Mouse (Mus musculus) spleen, postnatal 36 days (tissue): ENCODE data around the gene Gpatch3.

Experiments
- DNase-seq, 2 experiments: peaks; one replicate each; pipeline ENCODE4 v3.0.0; 2022; ENCODE audit warnings: low spot score in 2 of 2, mixed read lengths in 1 of 2

Gpatch3 gene

GRCm38 (mm10) chr4:133619473-133620136 is 45.1 kb downstream of the Gpatch3 start:
- peak; percentile 62 to 63 for DNase-seq

GRCm38 (mm10) chr4:133620668-133621067 is 46.1 kb downstream of the Gpatch3 start:
- DNase-seq = peak; percentile 71

- DNase-seq = peak; percentile 73 to 77
Measured at GRCm38 (mm10) chr4:133622161-133622695, 47.7 kb downstream of the Gpatch3 start.

- no peak for DNase-seq
Measured at GRCm38 (mm10) chr4:133624830-133625229, 50.3 kb downstream of the Gpatch3 start.

DNA sequence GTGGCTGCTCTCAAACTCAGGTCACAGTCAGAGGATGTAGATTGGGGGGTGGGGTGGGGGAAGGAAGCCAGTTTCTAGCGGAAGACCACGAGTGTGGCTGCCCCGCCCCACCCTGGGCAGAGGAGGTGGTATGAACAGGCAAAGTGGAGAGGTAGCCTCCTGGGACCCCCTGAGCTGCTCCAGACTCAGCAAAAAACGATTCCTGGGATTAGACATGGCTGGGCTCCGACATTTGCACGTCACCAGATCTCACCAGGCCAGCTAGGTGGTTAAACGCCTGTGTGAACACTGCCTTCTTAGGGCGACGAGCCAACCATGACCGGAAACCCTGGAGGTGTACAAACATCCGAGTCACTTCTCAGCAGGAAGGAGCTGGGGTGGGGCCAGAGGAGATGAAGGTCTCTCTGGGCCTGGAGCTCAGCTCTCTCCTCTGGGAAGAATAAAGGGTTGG is 51.1 kb downstream of the Gpatch3 start:
- DNase-seq = peak; percentile 83 to 85

DNA sequence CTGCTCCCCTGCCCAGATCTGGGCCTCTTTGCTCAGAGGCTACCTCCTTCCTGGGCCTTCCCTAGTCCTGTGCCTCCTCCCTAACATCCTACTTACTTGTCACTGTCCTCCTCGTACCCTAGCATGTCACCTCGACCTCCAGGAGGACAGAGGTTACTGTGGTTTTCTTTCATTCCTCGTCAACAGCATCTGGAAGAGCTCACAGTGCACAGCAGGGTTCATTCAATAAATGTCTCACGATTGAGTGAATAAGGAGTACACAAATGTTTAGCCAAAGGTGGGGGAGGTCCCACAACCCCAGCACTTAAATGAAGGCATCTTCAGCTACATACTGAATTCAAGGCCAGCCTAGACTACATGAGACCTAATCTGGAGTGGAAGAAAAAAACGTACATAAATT is 51.7 kb downstream of the Gpatch3 start:
- no peak for DNase-seq

DNA sequence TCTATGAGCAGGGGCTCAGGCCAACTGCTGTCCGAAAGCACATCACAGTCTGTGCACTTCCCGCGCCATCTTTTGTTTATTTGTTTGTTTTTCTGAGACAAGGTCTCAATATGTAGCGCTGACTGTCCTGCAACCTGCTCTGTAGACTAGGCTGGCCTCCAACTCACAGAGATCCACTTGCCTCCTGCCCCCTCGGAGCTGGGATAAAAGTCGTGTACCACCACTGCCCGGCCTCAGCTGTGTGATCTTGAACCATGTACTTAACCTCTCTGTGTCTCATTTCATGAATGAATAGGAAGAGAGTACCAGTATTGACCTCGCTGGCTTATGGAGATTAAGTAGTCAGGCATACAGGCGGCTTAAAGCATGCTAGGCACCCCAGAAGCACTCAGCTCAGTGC is 52.1 kb downstream of the Gpatch3 start:
- DNase-seq = no peak

DNA sequence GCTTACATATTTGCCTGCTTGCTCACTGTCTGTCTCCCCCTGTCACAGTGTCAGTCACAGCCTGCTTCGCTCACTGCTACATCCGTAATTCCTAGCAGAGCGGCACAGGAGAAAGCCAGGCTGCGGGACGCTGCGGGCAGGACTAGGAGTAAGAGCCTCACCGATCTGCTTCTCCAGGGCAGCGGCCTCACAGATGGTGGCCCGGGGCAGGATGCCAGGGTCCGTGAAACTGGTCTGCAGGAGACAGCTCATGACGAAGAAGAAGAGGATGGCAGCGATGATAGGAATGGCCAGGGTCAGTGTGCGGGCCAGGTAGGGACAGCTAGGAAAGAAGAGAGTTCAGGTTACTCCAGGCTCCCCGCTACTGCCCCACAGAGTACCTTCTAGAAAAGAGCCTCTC is 52.5 kb downstream of the Gpatch3 start:
- DNase-seq = no peak

GRCm38 (mm10) chr4:133628517-133628916 is 54.0 kb downstream of the Gpatch3 start:
- DNase-seq = no peak

GRCm38 (mm10) chr4:133629191-133629590 is 54.6 kb downstream of the Gpatch3 start:
- DNase-seq = no peak

GRCm38 (mm10) chr4:133630326-133630920 is 55.9 kb downstream of the Gpatch3 start:
- no peak for DNase-seq

- DNase-seq = no peak
Measured at GRCm38 (mm10) chr4:133631071-133631768, 56.7 kb downstream of the Gpatch3 start.

GRCm38 (mm10) chr4:133631769-133632411 is 57.3 kb downstream of the Gpatch3 start:
- peak in 1 of 2 experiments; percentile 51 for DNase-seq

GRCm38 (mm10) chr4:133632483-133633327 is 58.2 kb downstream of the Gpatch3 start:
- DNase-seq = peak in 1 of 2 experiments; percentile 47

DNA sequence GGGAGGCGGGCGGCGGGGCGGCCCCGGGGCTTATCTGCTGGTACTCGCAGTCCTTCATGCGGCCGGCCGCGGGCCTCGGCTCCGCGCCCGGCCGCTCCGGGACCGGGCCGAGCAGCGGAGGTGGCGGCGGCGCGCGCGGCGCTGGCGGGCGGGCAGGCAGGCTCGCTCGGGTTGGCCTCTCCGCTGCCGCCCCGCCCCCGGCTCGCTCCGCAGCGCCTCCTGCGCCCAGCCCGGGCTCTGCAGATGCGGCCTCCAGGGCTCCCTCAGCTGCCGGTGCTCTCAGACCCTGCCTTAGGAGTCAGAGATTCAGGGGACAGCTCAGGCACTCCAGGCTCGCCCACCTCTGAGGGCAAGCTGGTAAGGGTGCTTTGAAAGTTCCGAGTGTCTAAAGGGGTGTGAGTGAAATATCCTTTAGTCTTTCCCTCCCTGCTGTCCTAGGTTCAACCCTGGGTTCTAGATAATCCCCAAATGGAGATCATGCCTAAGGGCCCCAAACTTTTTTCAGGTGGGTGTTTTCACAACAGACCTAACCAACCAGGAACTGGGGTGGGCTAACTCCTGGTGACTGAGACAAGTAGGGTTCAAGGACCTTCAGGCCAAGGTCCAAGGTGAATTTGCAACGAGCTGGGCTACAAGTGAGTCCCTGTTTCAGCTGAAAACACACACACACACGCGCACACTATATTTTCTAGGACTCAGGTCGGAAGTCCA is 58.9 kb downstream of the Gpatch3 start:
- DNase-seq = peak; percentile 90 to 92
